Mouse (Mus musculus): ENCODE results near the gene Smc3. TPM values are rescaled to one million over a fixed set of nuclear protein-coding genes. Genes with fewer than 3 reads are reported as not detected.

The Smc3 gene
- total and polyA plus RNA-seq, 3 experiments, result 45.7 to 76.3 (median 56.0) TPM

DNA sequence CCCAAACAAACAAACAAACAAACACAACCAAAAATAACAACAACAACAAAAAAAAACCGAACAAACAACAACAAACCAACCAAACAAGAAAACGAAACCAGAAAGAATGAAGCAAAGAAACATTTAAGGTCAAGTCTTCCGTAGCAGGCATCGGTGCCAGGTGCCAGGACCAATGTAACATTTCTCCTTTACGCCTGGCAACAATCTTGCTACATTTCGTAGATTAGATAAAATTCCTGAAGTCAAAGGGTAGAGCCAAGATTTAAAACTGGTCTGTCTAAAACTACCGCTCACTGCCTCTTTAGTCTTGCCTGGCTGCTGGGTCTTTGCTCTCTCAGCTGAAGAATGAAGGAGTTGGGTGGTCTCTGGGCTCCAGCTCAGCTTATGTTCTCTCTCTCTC lies 24.1 kb upstream of the Smc3 start:
- Histone ChIP-seq H3K4me1 (ENCODE audit: control insufficient read depth in 1 of 2, insufficient read depth in 2 of 2) (peaks cover 4 to 16% of the 10 kb centered on the region in 2 experiments), H3K9ac (ENCODE audit: insufficient read depth, low read depth) (no peak overlapping the region), H3K4me3 (replicated peaks in 1 of 3; ENCODE audit: low read depth in 2 of 3, low read length in 2 of 3, poor library complexity in 1 of 3) (no peak overlapping the region), H3K79me2 (replicated peaks; ENCODE audit: control insufficient read depth, extremely low read depth, insufficient read depth, poor library complexity, severe bottlenecking) (no peaks in the 10 kb centered on the region), H3K36me3 (replicated peaks in 1 of 2; ENCODE audit: control insufficient read depth in 1 of 2, insufficient read depth in 1 of 2, low read length in 1 of 2) (no peaks in the 10 kb centered on the region), H3K4me2 (ENCODE audit: insufficient read depth, low read depth, poor library complexity, severe bottlenecking) (no peak overlapping the region), H3K27ac (ENCODE audit: insufficient read depth, low read depth) (no peak overlapping the region), H3K9me3 (replicated peaks; ENCODE audit: low read length) (no peaks in the 10 kb centered on the region), H3K27me3 (replicated peaks) (no peaks in the 10 kb centered on the region)
- in situ Hi-C loops (cut with MboI; ENCODE audit: low pct_ligation_motif_present, low pct_unique_long_range_greater_than_20kb, low sequenced_read_pairs), result loop anchor here (25.0 kb wide), 1 partner anchor 314 kb away; no protein-coding TSS in a partner anchor
- no peak for DNase-seq (ENCODE audit: extremely low read depth)
- no peak for TF ChIP-seq MAZ (IDR thresholded peaks at IDR 0.05; ENCODE audit: low read depth, low read length)
- no peak for TF ChIP-seq ZKSCAN1 (IDR thresholded peaks at IDR 0.05; ENCODE audit: borderline replicate concordance, low read depth, low read length)
- TF ChIP-seq TCF12 (IDR thresholded peaks at IDR 0.05; ENCODE audit: low read depth, low read length), result no peak
- TF ChIP-seq NRF1 (IDR thresholded peaks at IDR 0.05; ENCODE audit: low read depth, low read length), result no peak
- TF ChIP-seq GABPA (IDR thresholded peaks at IDR 0.05; ENCODE audit: insufficient replicate concordance, low read depth, low read length), result no peak
- no peak for TF ChIP-seq MXI1 (IDR thresholded peaks at IDR 0.05; ENCODE audit: low read depth, low read length)
- no peak for TF ChIP-seq EP300 (IDR thresholded peaks at IDR 0.05; ENCODE audit: low read length)
- no peak for TF ChIP-seq NELFE (IDR thresholded peaks at IDR 0.05; ENCODE audit: low read depth, low read length)
- TF ChIP-seq MEF2A (IDR thresholded peaks at IDR 0.05; ENCODE audit: borderline replicate concordance, low read depth, low read length), result no peak
- TF ChIP-seq USF2 (conservative IDR thresholded peaks at IDR 0.05; ENCODE audit: low read depth, low read length), result no peak
- TF ChIP-seq USF1 (IDR thresholded peaks at IDR 0.05; ENCODE audit: low read depth, low read length), result no peak
- dilution Hi-C loops (cut with MboI; ENCODE audit: extremely low pct_ligation_motif_present, extremely low pct_unique_long_range_greater_than_20kb, low sequenced_read_pairs), result no loop called here

DNA sequence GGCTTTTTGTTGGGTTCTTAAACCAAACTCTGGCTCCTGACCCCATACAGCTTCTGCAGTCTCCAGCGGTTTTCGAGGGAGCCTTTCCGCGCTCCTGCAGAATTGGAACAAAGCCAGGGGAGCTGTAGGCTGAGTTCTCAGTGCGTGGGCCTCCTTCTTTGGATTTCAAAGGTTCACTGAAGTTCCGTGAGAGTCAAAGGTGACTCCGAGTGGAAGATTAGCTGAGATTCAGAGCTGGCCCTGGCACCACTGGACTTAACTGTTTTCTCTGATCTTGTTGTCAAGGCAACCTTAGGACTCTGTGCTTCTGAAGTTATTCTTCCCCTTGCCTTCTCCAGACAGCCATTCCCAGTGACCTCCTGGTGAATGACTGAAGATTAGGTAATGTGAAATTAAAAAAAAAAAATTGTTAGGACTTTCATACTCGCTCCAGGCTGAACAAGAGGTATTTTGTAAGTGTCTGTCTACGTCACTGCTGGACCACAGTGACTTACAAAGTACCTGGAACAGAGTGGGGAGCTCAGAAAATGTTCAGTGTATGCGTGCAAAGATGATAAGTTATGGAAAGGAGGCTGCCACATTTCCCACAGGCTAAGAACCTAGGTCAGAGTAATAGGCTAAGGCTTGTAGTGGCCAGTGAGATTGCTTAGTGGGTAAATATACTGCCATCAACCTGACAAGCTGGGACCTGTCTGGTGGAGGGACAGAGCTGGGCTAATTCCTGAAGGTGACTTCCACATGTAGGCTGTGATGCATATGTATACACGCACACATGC lies 23.0 kb upstream of the Smc3 start:
- dilution Hi-C loops (cut with MboI; ENCODE audit: extremely low pct_ligation_motif_present, extremely low pct_unique_long_range_greater_than_20kb, low sequenced_read_pairs), result no loop called here
- no peaks in the 10 kb centered on the region for H3K36me3 ChIP-seq (replicated peaks in 1 of 2; ENCODE audit: control insufficient read depth in 1 of 2, insufficient read depth in 1 of 2, low read length in 1 of 2)
- no peaks in the 10 kb centered on the region for H3K9me3 ChIP-seq (replicated peaks; ENCODE audit: low read length)
- in situ Hi-C loops (cut with MboI; ENCODE audit: low pct_ligation_motif_present, low pct_unique_long_range_greater_than_20kb, low sequenced_read_pairs), result loop anchor here (25.0 kb wide), 1 partner anchor 315 kb away; no protein-coding TSS in a partner anchor
- DNase-seq (ENCODE audit: extremely low read depth), result no peak
- H3K79me2 ChIP-seq (replicated peaks; ENCODE audit: control insufficient read depth, extremely low read depth, insufficient read depth, poor library complexity, severe bottlenecking), result no peaks in the 10 kb centered on the region
- TF ChIP-seq ETS1 (conservative IDR thresholded peaks at IDR 0.05; ENCODE audit: low read depth, low read length), result no peak
- no peak for TF ChIP-seq ZKSCAN1 (IDR thresholded peaks at IDR 0.05; ENCODE audit: borderline replicate concordance, low read depth, low read length)
- no peak for TF ChIP-seq MXI1 (IDR thresholded peaks at IDR 0.05; ENCODE audit: low read depth, low read length)
- TF ChIP-seq EP300 (IDR thresholded peaks at IDR 0.05; ENCODE audit: low read length), result no peak
- no peak for TF ChIP-seq NELFE (IDR thresholded peaks at IDR 0.05; ENCODE audit: low read depth, low read length)
- TF ChIP-seq ZC3H11A (IDR thresholded peaks at IDR 0.05; ENCODE audit: low read depth, low read length), result no peak
- no peak for TF ChIP-seq JUN (IDR thresholded peaks at IDR 0.05; ENCODE audit: insufficient read depth, low read depth, low read length)
- no peak for TF ChIP-seq TCF12 (IDR thresholded peaks at IDR 0.05; ENCODE audit: low read depth, low read length)
- TF ChIP-seq RAD21 (IDR thresholded peaks at IDR 0.05; ENCODE audit: low read depth, low read length), result no peak
- no peak for TF ChIP-seq USF2 (conservative IDR thresholded peaks at IDR 0.05; ENCODE audit: low read depth, low read length)
- no peak for TF ChIP-seq MEF2A (IDR thresholded peaks at IDR 0.05; ENCODE audit: borderline replicate concordance, low read depth, low read length)
- no peak for TF ChIP-seq POLR2AphosphoS2 (IDR thresholded peaks at IDR 0.05; ENCODE audit: low read depth, low read length)
- TF ChIP-seq NRF1 (IDR thresholded peaks at IDR 0.05; ENCODE audit: low read depth, low read length), result no peak
- no peak overlapping the region for H3K9ac ChIP-seq (ENCODE audit: insufficient read depth, low read depth)
- H3K27ac ChIP-seq (ENCODE audit: insufficient read depth, low read depth), result no peak overlapping the region
- peaks cover 4 to 11% of the 10 kb centered on the region in 2 experiments for H3K4me1 ChIP-seq (ENCODE audit: control insufficient read depth in 1 of 2, insufficient read depth in 2 of 2)
- H3K27me3 ChIP-seq (replicated peaks), result no peaks in the 10 kb centered on the region
- H3K4me3 ChIP-seq (replicated peaks in 1 of 3; ENCODE audit: low read depth in 2 of 3, low read length in 2 of 3, poor library complexity in 1 of 3), result no peak overlapping the region
- no peak overlapping the region for H3K4me2 ChIP-seq (ENCODE audit: insufficient read depth, low read depth, poor library complexity, severe bottlenecking)

Measured in CH12.LX (cell line).